Mouse (Mus musculus) adrenal gland, postnatal 10 days (tissue): ENCODE results near the gene Rhobtb1. TPM values are rescaled to one million over a fixed set of nuclear protein-coding genes. Genes with fewer than 3 reads are reported as not detected.

Experiments used
- DNase-seq: peaks from one replicate; pipeline ENCODE4 v3.0.0; 2021; ENCODE audit warnings: mixed read lengths
- total RNA-seq, 2 experiments: library from RNA; stranded (reverse); gene quantifications; 2 replicates each; pipeline ENCODE4 v1.2.3; 2021

Rhobtb1 gene
- total RNA-seq, 2 experiments from 2014 or later = 22.3 to 25.6 TPM

- peak; percentile 67 for DNase-seq
Observed at GRCm38 (mm10) chr10:69211560-69211959, 60.3 kb downstream of the Rhobtb1 start.

- DNase-seq = peak; percentile 47
Observed at GRCm38 (mm10) chr10:69211976-69212375, 60.7 kb downstream of the Rhobtb1 start.

- peak; percentile 95 for DNase-seq
Observed at GRCm38 (mm10) chr10:69212542-69213440, 61.6 kb downstream of the Rhobtb1 start, which contains the start of gene A930033H14Rik. Gene A930033H14Rik (minus strand): TSS chr10:69213098.

- no peak for DNase-seq
Observed at GRCm38 (mm10) chr10:69213451-69213877, 62.2 kb downstream of the Rhobtb1 start.

- DNase-seq = peak; percentile 37
Observed at GRCm38 (mm10) chr10:69213986-69214385, 62.8 kb downstream of the Rhobtb1 start.

GRCm38 (mm10) chr10:69217127-69217690 lies 66.0 kb downstream of the Rhobtb1 start:
- DNase-seq = no peak

GRCm38 (mm10) chr10:69218458-69219288 lies 67.4 kb downstream of the Rhobtb1 start:
- DNase-seq = peak; percentile 53

- no peak for DNase-seq
Observed at GRCm38 (mm10) chr10:69219289-69219626, 68.0 kb downstream of the Rhobtb1 start.

- DNase-seq = no peak
Observed at GRCm38 (mm10) chr10:69220296-69220695, 69.1 kb downstream of the Rhobtb1 start.

- no peak for DNase-seq
Observed at GRCm38 (mm10) chr10:69221148-69221547, 69.9 kb downstream of the Rhobtb1 start.

- DNase-seq = no peak
Observed at GRCm38 (mm10) chr10:69221955-69222354, 70.7 kb downstream of the Rhobtb1 start.

GRCm38 (mm10) chr10:69223232-69223631 lies 72.0 kb downstream of the Rhobtb1 start:
- no peak for DNase-seq

GRCm38 (mm10) chr10:69224276-69224675 lies 73.0 kb downstream of the Rhobtb1 start:
- no peak for DNase-seq

- no peak for DNase-seq
Observed at GRCm38 (mm10) chr10:69225471-69225870, 74.2 kb downstream of the Rhobtb1 start.

- DNase-seq = no peak
Observed at GRCm38 (mm10) chr10:69225951-69226350, 74.7 kb downstream of the Rhobtb1 start.

GRCm38 (mm10) chr10:69237185-69237584 lies 86.0 kb downstream of the Rhobtb1 start:
- no peak for DNase-seq

- no peak for DNase-seq
Observed at GRCm38 (mm10) chr10:69237781-69238180, 86.5 kb downstream of the Rhobtb1 start.

GRCm38 (mm10) chr10:69238311-69238710 lies 87.1 kb downstream of the Rhobtb1 start:
- no peak for DNase-seq

- peak; percentile 57 for DNase-seq
Observed at GRCm38 (mm10) chr10:69240530-69240929, 89.3 kb downstream of the Rhobtb1 start.

- no peak for DNase-seq
Observed at GRCm38 (mm10) chr10:69245151-69245550, 93.9 kb downstream of the Rhobtb1 start.

- no peak for DNase-seq
Observed at GRCm38 (mm10) chr10:69245906-69246668, 94.9 kb downstream of the Rhobtb1 start.

- no peak for DNase-seq
Observed at GRCm38 (mm10) chr10:69246762-69247161, 95.5 kb downstream of the Rhobtb1 start.
